Comparison of ENCODE assay signal across 8 mouse cellular contexts in the genomic region with DNA sequence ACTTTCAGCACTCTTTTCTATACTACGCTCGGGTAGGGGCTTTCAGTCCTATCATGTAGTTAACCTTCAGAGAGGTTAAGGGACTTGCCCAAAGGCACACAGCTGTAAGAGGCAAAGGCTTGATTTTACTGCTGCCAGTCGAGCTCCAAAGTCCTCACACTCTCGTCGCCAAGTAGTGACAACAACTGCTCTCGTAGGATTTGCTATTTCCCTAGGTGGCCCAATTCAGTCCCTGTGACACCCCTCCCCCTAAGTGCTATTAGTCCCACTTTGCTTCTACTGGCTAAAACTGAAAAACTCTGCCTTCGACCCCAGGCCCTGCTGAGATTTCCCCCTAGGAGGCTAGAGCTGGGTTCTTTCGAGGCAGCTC. TPM values are rescaled to one million over a fixed set of nuclear protein-coding genes. Genes with fewer than 3 reads are reported as not detected.
A peak's percentile ranks its signal among the peaks of the same experiment; 100 is the strongest.
DNase-seq lines count a peak whose midpoint lies in the region; ATAC-seq and TF ChIP-seq lines count a peak whose summit lies in the region.

No protein-coding gene starts in this region.

- peak overlapping the region; percentile 81 for H3K9ac ChIP-seq in kidney, embryonic 16.5 days (replicated peaks; ENCODE audit: low read length)
- H3K9ac ChIP-seq in neural tube, embryonic 13.5 days = peak overlapping the region; percentile 73

- 6% methylated on average over 8 of the region's 8 CpGs for WGBS in embryonic facial prominence, embryonic 10.5 days
- 5% methylated on average over 8 of the region's 8 CpGs for WGBS in kidney, embryonic 16.5 days
- 8% methylated on average over 8 of the region's 8 CpGs for WGBS in neural tube, embryonic 13.5 days

- intact Hi-C loops in left cerebral cortex, adult 2 months (cut with DNase I) = no loop called here
- intact Hi-C loops in left cerebral cortex, postnatal 36 days (cut with DNase I) = no loop called here

- H3K4me1 ChIP-seq in embryonic facial prominence, embryonic 10.5 days = peaks cover 49% of the 10 kb centered on the region
- H3K4me1 ChIP-seq in kidney, embryonic 16.5 days (ENCODE audit: insufficient read depth, low read length) = peaks cover 36% of the 10 kb centered on the region
- H3K4me1 ChIP-seq in neural tube, embryonic 13.5 days (replicated peaks) = peaks cover 32% of the 10 kb centered on the region

- peaks cover 17% of the 10 kb centered on the region; the same call in 1 of the 2 replicates for H3K27me3 ChIP-seq in embryonic facial prominence, embryonic 10.5 days (replicated peaks; ENCODE audit: low read depth, poor library complexity, severe bottlenecking)
- H3K27me3 ChIP-seq in kidney, embryonic 16.5 days (ENCODE audit: insufficient read depth, low read length) = no peaks in the 10 kb centered on the region
- peaks cover 32% of the 10 kb centered on the region for H3K27me3 ChIP-seq in neural tube, embryonic 13.5 days

- no peak for ATAC-seq in kidney, embryonic 16.5 days (ENCODE audit: low FRiP score, low TSS enrichment)
- no peak for ATAC-seq in neural tube, embryonic 13.5 days (ENCODE audit: low read depth)

- no peak for TF ChIP-seq CTCF in left cerebral cortex, adult 2 months (IDR thresholded peaks at IDR 0.05)

- H3K36me3 ChIP-seq in embryonic facial prominence, embryonic 10.5 days (replicated peaks) = peaks cover 20% of the 10 kb centered on the region
- peaks cover 13% of the 10 kb centered on the region; the same call in 1 of the 2 replicates for H3K36me3 ChIP-seq in kidney, embryonic 16.5 days (ENCODE audit: insufficient read depth, low read length)
- H3K36me3 ChIP-seq in neural tube, embryonic 13.5 days = no peaks in the 10 kb centered on the region

- no peak overlapping the region for H3K27ac ChIP-seq in left cerebral cortex, adult 2 months
- peak overlapping the region; percentile 88 for H3K27ac ChIP-seq in embryonic facial prominence, embryonic 10.5 days (replicated peaks)
- H3K27ac ChIP-seq in kidney, embryonic 16.5 days (ENCODE audit: low read length) = peak overlapping the region; percentile 91
- no peak overlapping the region for H3K27ac ChIP-seq in neural tube, embryonic 13.5 days (replicated peaks)

- DNase-seq in left cerebral cortex, adult 2 months (ENCODE audit: extremely low spot score in 1 of 2, low spot score in 2 of 2) = no peak
- DNase-seq in left cerebral cortex, postnatal 36 days (ENCODE audit: low spot score in 2 of 2) = no peak
- DNase-seq in embryonic facial prominence, embryonic 10.5 days (ENCODE audit: low spot score) = no peak
- no peak for DNase-seq in spleen, postnatal 36 days (ENCODE audit: low spot score in 2 of 2)
- no peak for DNase-seq in embryo, embryonic 11 days
- DNase-seq in adrenal gland, adult 8-10 months = no peak

- H3K9me3 ChIP-seq in embryonic facial prominence, embryonic 10.5 days = no peaks in the 10 kb centered on the region
- peaks cover 4% of the 10 kb centered on the region; the same call in 1 of the 2 replicates for H3K9me3 ChIP-seq in kidney, embryonic 16.5 days (ENCODE audit: low read length)
- H3K9me3 ChIP-seq in neural tube, embryonic 13.5 days = no peaks in the 10 kb centered on the region

- H3K4me2 ChIP-seq in kidney, embryonic 16.5 days (replicated peaks; ENCODE audit: low read depth, low read length) = peak overlapping the region; percentile 90
- peak overlapping the region; percentile 78 for H3K4me2 ChIP-seq in neural tube, embryonic 13.5 days

- H3K4me3 ChIP-seq in left cerebral cortex, adult 2 months = peak overlapping the region; percentile 44
- H3K4me3 ChIP-seq in embryonic facial prominence, embryonic 10.5 days = peak overlapping the region; percentile 88
- peak overlapping the region; percentile 74 for H3K4me3 ChIP-seq in kidney, embryonic 16.5 days (ENCODE audit: low read length)
- H3K4me3 ChIP-seq in neural tube, embryonic 13.5 days = peak overlapping the region; percentile 48

RNA-seq across cellular contexts. Expression of a gene that starts 0.5 kb away (rescaled TPM):
- total RNA-seq in left cerebral cortex, adult 2 months (2021) = 1 to 10 TPM in 1 of 2 experiments, under 1 TPM in 1; 0.75 to 1.2 TPM
- total RNA-seq in left cerebral cortex, postnatal 36 days (2021) = under 1 TPM; 0.32 to 0.86 TPM
- 31.5 and 31.8 TPM in 2 replicates for polyA plus RNA-seq in embryonic facial prominence, embryonic 10.5 days (2016; fragmentation: Nextera tagmentation; extraction: Ambion mirVana)
- 46.3 and 57.9 TPM in 2 replicates for polyA plus RNA-seq in kidney, embryonic 16.5 days (2015; fragmentation: Nextera tagmentation; extraction: Ambion mirVana)
- 8.5 and 10.1 TPM in 2 replicates for polyA plus RNA-seq in neural tube, embryonic 13.5 days (2015; fragmentation: Nextera tagmentation; extraction: Ambion mirVana)
- 10 to 100 TPM; 29.8 to 48.0 (median 39.3) TPM for total RNA-seq in adrenal gland, adult 8-10 months (2022)

RNA-seq across cellular contexts. Expression of a gene that starts 38.5 kb away (rescaled TPM):
- total RNA-seq in left cerebral cortex, adult 2 months (2021) = 10 to 100 TPM; 36.8 to 39.8 TPM
- total RNA-seq in left cerebral cortex, postnatal 36 days (2021) = 10 to 100 TPM; 35.2 to 38.8 TPM
- 2.6 and 2.8 TPM in 2 replicates for polyA plus RNA-seq in embryonic facial prominence, embryonic 10.5 days (2016; fragmentation: Nextera tagmentation; extraction: Ambion mirVana)
- polyA plus RNA-seq in kidney, embryonic 16.5 days (2015; fragmentation: Nextera tagmentation; extraction: Ambion mirVana) = 2.8 and 3.8 TPM in 2 replicates
- 2.7 and 4.2 TPM in 2 replicates for polyA plus RNA-seq in neural tube, embryonic 13.5 days (2015; fragmentation: Nextera tagmentation; extraction: Ambion mirVana)
- total RNA-seq in adrenal gland, adult 8-10 months (2022) = 10 to 100 TPM; 60.5 to 90.4 (median 73.7) TPM

RNA-seq across cellular contexts. Expression of a gene that starts 40.7 kb away (rescaled TPM):
- total RNA-seq in left cerebral cortex, adult 2 months (2021) = 10 to 100 TPM; 73.2 to 92.3 TPM
- total RNA-seq in left cerebral cortex, postnatal 36 days (2021) = 10 to 100 TPM; 66.6 to 82.6 TPM
- 68.6 and 69.6 TPM in 2 replicates for polyA plus RNA-seq in embryonic facial prominence, embryonic 10.5 days (2016; fragmentation: Nextera tagmentation; extraction: Ambion mirVana)
- 47.5 and 56.2 TPM in 2 replicates for polyA plus RNA-seq in kidney, embryonic 16.5 days (2015; fragmentation: Nextera tagmentation; extraction: Ambion mirVana)
- 38.2 and 41.5 TPM in 2 replicates for polyA plus RNA-seq in neural tube, embryonic 13.5 days (2015; fragmentation: Nextera tagmentation; extraction: Ambion mirVana)
- total RNA-seq in adrenal gland, adult 8-10 months (2022) = 100 to 1,000 TPM in 3 of 4 experiments, 10 to 100 TPM in 1; 88.6 to 150 (median 124) TPM

RNA-seq across cellular contexts. Expression of a gene that starts 59.6 kb away (rescaled TPM):
- total RNA-seq in left cerebral cortex, adult 2 months (2021) = not detected
- total RNA-seq in left cerebral cortex, postnatal 36 days (2021) = not detected
- not detected in 2 replicates for polyA plus RNA-seq in embryonic facial prominence, embryonic 10.5 days (2016; fragmentation: Nextera tagmentation; extraction: Ambion mirVana)
- 0.22 TPM in 1 of 2 replicates, not detected in the other for polyA plus RNA-seq in kidney, embryonic 16.5 days (2015; fragmentation: Nextera tagmentation; extraction: Ambion mirVana)
- not detected in 2 replicates for polyA plus RNA-seq in neural tube, embryonic 13.5 days (2015; fragmentation: Nextera tagmentation; extraction: Ambion mirVana)
- total RNA-seq in adrenal gland, adult 8-10 months (2022) = 10 to 100 TPM; 12.2 to 22.5 (median 20.2) TPM

Comparison
In these comparisons a context has a peak if more than half of its experiments do, and no peak if none do; other contexts are left out.
1. H3K27ac ChIP-seq: peak in embryonic facial prominence, embryonic 10.5 days (single experiment) and kidney, embryonic 16.5 days (single experiment); none in left cerebral cortex, adult 2 months (single experiment) and neural tube, embryonic 13.5 days (single experiment).
2. RNA of a gene that starts 0.5 kb away (total RNA-seq): 29.8 to 48.0 TPM in adrenal gland, adult 8-10 months; 0.75 to 1.2 TPM in left cerebral cortex, adult 2 months and 0.32 to 0.86 TPM in left cerebral cortex, postnatal 36 days; every median in the first group is over 10 times any median in the second.
3. Peak in every context shown above with its lines, with median percentiles within 50 percentile points of each other: H3K4me3 ChIP-seq.